Mouse (Mus musculus): ENCODE data around the gene Cfhr1.
A peak's percentile ranks its signal among the peaks of the same experiment; 100 is the strongest.

Cfhr1 gene

DNA sequence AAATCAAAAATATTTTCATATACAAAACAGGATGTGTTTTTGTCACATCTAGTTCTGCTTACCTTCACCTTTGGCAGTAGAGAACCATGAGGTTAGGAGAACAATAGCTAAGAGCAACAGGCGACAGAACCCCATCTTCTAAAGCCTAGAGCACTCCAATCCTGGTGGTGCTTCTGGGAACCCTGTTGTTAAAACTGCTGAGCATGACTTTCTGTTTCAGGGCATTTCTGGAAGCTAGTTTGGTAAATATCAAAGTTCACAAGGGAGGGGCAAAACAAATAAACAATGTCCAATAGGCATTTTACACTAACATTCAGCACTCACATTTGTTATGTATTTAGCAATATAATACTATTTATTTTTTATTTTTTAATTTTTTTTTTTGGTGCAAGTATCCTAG lies at the start of gene Cfhr1:
Cfhr1 (minus strand) TSS at position 249 of the 400 bp plus-strand sequence.
- DNase-seq: no peak

DNA sequence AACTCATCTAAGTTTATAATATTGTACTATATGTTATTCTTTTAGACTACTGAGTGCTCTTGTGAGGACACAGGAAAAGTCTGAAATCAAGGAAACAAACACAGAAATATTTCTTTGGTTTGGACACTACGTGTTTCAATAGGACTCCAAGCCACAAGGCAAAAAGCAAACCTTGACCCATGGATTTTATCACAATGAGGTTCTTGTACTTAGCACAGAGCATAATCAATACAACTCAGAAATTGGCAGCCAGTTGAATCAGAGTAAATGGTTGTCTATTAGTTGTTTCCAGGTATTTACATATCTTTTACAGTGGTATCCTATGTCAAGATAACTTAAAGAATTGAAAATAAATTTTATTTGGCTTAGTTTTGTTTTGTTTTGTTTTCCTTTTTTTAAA lies 8.8 kb downstream of the Cfhr1 start:
- DNase-seq: no peak

DNA sequence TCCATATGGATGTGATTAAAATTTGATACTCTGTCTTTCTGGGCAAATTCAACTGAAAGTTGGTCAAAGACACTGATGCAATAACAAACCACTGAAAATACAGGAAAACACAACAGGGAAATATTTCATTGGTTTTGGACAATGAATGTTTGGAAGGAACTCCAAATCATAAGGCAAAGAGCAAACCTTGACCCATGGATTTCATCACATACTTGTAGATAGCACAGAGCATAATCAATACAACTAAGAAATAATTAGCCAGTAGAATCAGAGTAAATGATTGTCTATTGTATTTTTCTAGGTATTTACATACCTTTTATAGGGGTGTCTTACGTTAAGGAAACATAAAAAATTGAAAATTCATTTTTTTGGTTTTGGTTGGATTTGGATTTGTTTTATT lies 11.5 kb downstream of the Cfhr1 start:
- no peak for DNase-seq

DNA sequence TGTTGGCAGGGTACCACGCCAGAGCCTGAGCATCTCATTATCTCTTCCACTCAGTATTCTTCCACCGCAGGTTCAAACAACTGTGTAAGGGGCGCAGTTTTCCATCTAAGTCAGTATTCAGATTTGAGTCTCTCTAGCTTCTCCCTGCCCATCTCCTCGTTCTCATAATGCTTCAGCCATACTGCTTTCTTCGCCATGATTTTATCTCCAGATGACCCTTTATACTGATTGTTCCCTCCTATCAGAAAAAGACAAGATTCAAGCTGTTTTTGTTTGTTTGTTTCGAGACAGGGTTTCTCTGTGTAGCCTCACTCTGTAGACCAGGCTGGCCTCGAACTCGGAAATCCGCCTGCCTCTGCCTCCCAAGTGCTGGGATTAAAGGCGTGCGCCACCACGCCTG lies 45.5 kb downstream of the Cfhr1 start:
- DNase-seq: no peak

DNA sequence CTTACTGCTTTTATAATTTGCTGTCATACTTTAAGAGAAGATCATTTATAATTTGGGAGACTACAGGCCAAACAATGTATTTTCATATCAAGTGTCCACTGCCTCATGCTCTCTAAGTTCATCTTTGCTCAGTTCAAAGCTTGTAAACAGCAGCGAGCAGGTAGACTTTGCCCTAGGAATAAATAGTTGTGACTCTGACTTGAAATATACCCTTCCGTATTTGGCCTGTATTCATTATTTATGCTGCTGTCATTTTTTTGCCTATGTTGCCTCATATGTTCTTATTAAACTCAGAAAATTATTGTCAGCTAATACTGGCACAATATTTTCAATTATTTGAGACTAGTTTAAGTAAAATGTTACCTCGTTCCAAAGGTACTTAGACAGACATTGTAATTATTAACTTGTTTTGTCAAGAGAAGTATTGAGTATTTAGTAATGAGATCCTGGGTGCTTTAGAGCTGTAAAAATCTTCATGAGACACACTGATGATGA lies 58.8 kb downstream of the Cfhr1 start, which contains the start of gene F13b:
F13b (plus strand) TSS at position 445 of the 495 bp plus-strand sequence.
- DNase-seq: peak; percentile 5 to 34

DNA sequence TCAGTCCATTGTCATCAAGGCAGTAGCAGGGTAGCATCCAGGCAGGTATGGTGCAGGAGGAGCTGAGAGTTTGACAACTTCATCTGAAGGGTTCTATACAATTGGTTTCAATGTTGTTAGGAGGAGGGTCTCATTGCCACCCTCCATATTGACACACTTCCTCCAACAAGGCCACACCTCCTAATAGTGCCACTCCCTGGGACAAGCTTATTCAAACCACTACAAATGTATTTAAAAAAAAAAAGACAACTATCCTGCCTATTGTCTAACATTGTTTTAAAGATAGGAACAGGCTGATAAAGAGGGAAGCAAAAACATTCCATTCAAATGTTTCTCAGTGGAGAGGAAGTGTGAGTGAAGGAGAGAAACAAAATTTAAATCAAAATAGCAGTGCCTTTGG lies 60.3 kb downstream of the Cfhr1 start:
- DNase-seq: no peak
